Mouse (Mus musculus): ENCODE results near the gene Palm. TPM values are rescaled to one million over a fixed set of nuclear protein-coding genes. Genes with fewer than 3 reads are reported as not detected.

Palm gene
- total RNA-seq, 2 experiments from 2014 or later = 42.1 to 50.8 TPM

Small RNAs within 50 kb of the gene (microRNA-seq; reads per million reads assigned to microRNA genes)
- not detected for gene Mir6910

Other genes starting within 250 kb of the Palm start
- 10 to 100 TPM; 24.0 to 25.4 TPM for gene Mier2, start 238.4 kb upstream of the Palm start, total RNA-seq (2021)
- not detected for gene Theg, start 206.2 kb upstream of the Palm start, total RNA-seq (2021)
- gene C2cd4c, start 179.5 kb upstream of the Palm start, total RNA-seq (2021) = under 1 TPM; 0.07 to 0.13 TPM
- gene Shc2, start 155.7 kb upstream of the Palm start, total RNA-seq (2021) = 1 to 10 TPM; 5.8 to 5.9 TPM
- gene Odf3l2, start 147.8 kb upstream of the Palm start, total RNA-seq (2021) = not detected
- gene Madcam1, start 129.0 kb upstream of the Palm start, total RNA-seq (2021) = under 1 TPM in 1 of 2 experiments, not detected in 1; 0.39 TPM
- 10 to 100 TPM; 21.2 to 21.6 TPM for gene Tpgs1, start 124.2 kb upstream of the Palm start, total RNA-seq (2021)
- gene Cdc34, start 111.4 kb upstream of the Palm start, total RNA-seq (2021) = 100 to 1,000 TPM; 307 to 315 TPM
- 1 to 10 TPM; 2.5 to 3.8 TPM for gene Gzmm, start 104.6 kb upstream of the Palm start, total RNA-seq (2021)
- gene Bsg, start 89.1 kb upstream of the Palm start, total RNA-seq (2021) = 100 to 1,000 TPM; 390 to 392 TPM
- gene Hcn2, start 76.9 kb upstream of the Palm start, total RNA-seq (2021) = under 1 TPM; 0.96 TPM
- 10 to 100 TPM; 25.5 to 27.8 TPM for gene Polrmt, start 47.0 kb upstream of the Palm start, total RNA-seq (2021)
- gene Fgf22, start 38.5 kb upstream of the Palm start, total RNA-seq (2021) = not detected
- gene Rnf126, start 26.6 kb upstream of the Palm start, total RNA-seq (2021) = 10 to 100 TPM; 45.0 to 52.5 TPM
- 1 to 10 TPM; 1.1 to 2.1 TPM for gene Fstl3, start 16.3 kb upstream of the Palm start, total RNA-seq (2021)
- gene Prss57, start 2.6 kb upstream of the Palm start, total RNA-seq (2021) = not detected
- under 1 TPM in 1 of 2 experiments, not detected in 1; 0.42 TPM for gene Misp, start 27.4 kb downstream of the Palm start, total RNA-seq (2021)
- gene Ptbp1, start 60.9 kb downstream of the Palm start, total RNA-seq (2021) = 100 to 1,000 TPM; 167 to 170 TPM
- under 1 TPM in 1 of 2 experiments, not detected in 1; 0.47 TPM for gene Prtn3, start 80.9 kb downstream of the Palm start, total RNA-seq (2021)
- gene Plppr3, start 81.1 kb downstream of the Palm start, total RNA-seq (2021) = 1 to 10 TPM; 1.2 to 1.3 TPM
- under 1 TPM in 1 of 2 experiments, not detected in 1; 0.29 TPM for gene Elane, start 92.7 kb downstream of the Palm start, total RNA-seq (2021)
- gene Cfd, start 97.3 kb downstream of the Palm start, total RNA-seq (2021) = 100 to 1,000 TPM in 1 of 2 experiments, 10 to 100 TPM in 1; 85.8 to 154 TPM
- gene Med16, start 115.4 kb downstream of the Palm start, total RNA-seq (2021) = 10 to 100 TPM; 39.4 to 41.1 TPM
- not detected for gene Gm26602, start 117.3 kb downstream of the Palm start, total RNA-seq (2021)
- gene Kiss1r, start 123.4 kb downstream of the Palm start, total RNA-seq (2021) = under 1 TPM; 0.41 to 0.56 TPM
- 100 to 1,000 TPM in 1 of 2 experiments, 10 to 100 TPM in 1; 97.9 to 102 TPM for gene R3hdm4, start 127.6 kb downstream of the Palm start, total RNA-seq (2021)
- gene Arid3a, start 133.5 kb downstream of the Palm start, total RNA-seq (2021) = 1 to 10 TPM; 4.5 to 4.9 TPM
- 10 to 100 TPM; 27.7 to 28.3 TPM for gene Wdr18, start 166.6 kb downstream of the Palm start, total RNA-seq (2021)
- under 1 TPM; 0.10 to 0.27 TPM for gene Grin3b, start 177.1 kb downstream of the Palm start, total RNA-seq (2021)
- gene Tmem259, start 190.8 kb downstream of the Palm start, total RNA-seq (2021) = 100 to 1,000 TPM; 109 to 119 TPM
- gene Cnn2, start 195.0 kb downstream of the Palm start, total RNA-seq (2021) = 10 to 100 TPM; 51.0 to 55.0 TPM
- 1 to 10 TPM; 4.8 to 4.9 TPM for gene Abca7, start 202.9 kb downstream of the Palm start, total RNA-seq (2021)
- gene Arhgap45, start 223.1 kb downstream of the Palm start, total RNA-seq (2021) = 1 to 10 TPM; 4.0 to 4.7 TPM
- gene Polr2e, start 246.2 kb downstream of the Palm start, total RNA-seq (2021) = 10 to 100 TPM; 77.3 to 77.7 TPM